Mouse (Mus musculus): ENCODE results near the gene Jtb. TPM values are rescaled to one million over a fixed set of nuclear protein-coding genes. Genes with fewer than 3 reads are reported as not detected.
A peak's percentile ranks its signal among the peaks of the same experiment; 100 is the strongest.

Gene Jtb
- total and polyA plus RNA-seq, 3 experiments: 103 to 107 TPM; not detected in 1

DNA sequence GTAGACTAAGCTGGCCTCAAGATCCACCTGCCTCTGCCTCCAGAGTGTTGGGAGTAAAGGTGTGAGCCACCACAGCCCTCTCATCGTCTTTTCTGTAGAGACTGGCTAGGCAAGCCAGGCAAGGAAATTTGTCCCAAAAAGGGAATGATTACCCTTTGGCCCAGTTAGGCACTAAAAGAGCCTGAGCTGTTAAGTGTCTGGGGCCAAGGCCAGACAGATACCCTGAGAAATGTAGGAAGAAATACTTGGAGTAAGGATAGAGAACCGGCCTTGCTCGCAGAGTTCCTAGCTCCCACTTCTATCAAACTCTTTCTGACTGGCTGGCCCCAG lies 16.2 kb downstream of the Jtb start:
- Histone ChIP-seq H3K27ac (ENCODE audit: control insufficient read depth, low read depth, low read length) (peak overlapping the region; percentile 31), H3K9me3 (replicated peaks; ENCODE audit: insufficient read depth, low read length) (no peaks in the 10 kb centered on the region), H3K4me3 (ENCODE audit: control insufficient read depth in 1 of 2, insufficient read depth in 1 of 2, low read depth in 2 of 2, low read length in 2 of 2) (peak overlapping the region; percentile 44 to 71), H3K36me3 (ENCODE audit: control insufficient read depth in 1 of 2, insufficient read depth in 2 of 2, low read length in 2 of 2) (peaks cover 0 to 7% of the 10 kb centered on the region in 2 experiments; a peak in 2 of 4 replicates), H3K4me1 (ENCODE audit: control insufficient read depth in 1 of 2, insufficient read depth in 2 of 2, low read length in 2 of 2) (peaks cover 7 to 10% of the 10 kb centered on the region in 2 experiments; a peak in 2 of 4 replicates), H3K27me3 (ENCODE audit: control insufficient read depth in 1 of 2, insufficient read depth in 2 of 2, low read length in 2 of 2) (no peaks in the 10 kb centered on the region), H3K9ac (ENCODE audit: control insufficient read depth, low read depth, low read length, poor library complexity, severe bottlenecking) (peak overlapping the region; percentile 60), H3K79me2 (ENCODE audit: control insufficient read depth, insufficient read depth, low read length, poor library complexity) (peaks cover 7% of the 10 kb centered on the region)
- no peak for TF ChIP-seq SIN3A (IDR thresholded peaks at IDR 0.05; ENCODE audit: low read length)
- no peak for DNase-seq (ENCODE audit: low read depth, low spot score)

GRCm38 (mm10) chr3:90247960-90248745 lies 16.8 kb downstream of the Jtb start, which contains the start of gene Slc39a1:
Gene Slc39a1, plus strand, starts transcription at chr3:90248172.
- peaks cover 0 to 7% of the 10 kb centered on the region in 2 experiments; a peak in 2 of 4 replicates for H3K36me3 ChIP-seq (ENCODE audit: control insufficient read depth in 1 of 2, insufficient read depth in 2 of 2, low read length in 2 of 2)
- H3K4me1 ChIP-seq (ENCODE audit: control insufficient read depth in 1 of 2, insufficient read depth in 2 of 2, low read length in 2 of 2): peaks cover 7 to 10% of the 10 kb centered on the region in 2 experiments; a peak in 2 of 4 replicates
- peak within 1 kb of the TSS; percentile 78 for H3K9ac ChIP-seq (ENCODE audit: control insufficient read depth, low read depth, low read length, poor library complexity, severe bottlenecking)
- peak within 1 kb of the TSS; percentile 47 for H3K27ac ChIP-seq (ENCODE audit: control insufficient read depth, low read depth, low read length)
- H3K9me3 ChIP-seq (replicated peaks; ENCODE audit: insufficient read depth, low read length): no peaks in the 10 kb centered on the region
- no peaks in the 10 kb centered on the region for H3K27me3 ChIP-seq (ENCODE audit: control insufficient read depth in 1 of 2, insufficient read depth in 2 of 2, low read length in 2 of 2)
- H3K4me3 ChIP-seq (ENCODE audit: control insufficient read depth in 1 of 2, insufficient read depth in 1 of 2, low read depth in 2 of 2, low read length in 2 of 2): peak within 1 kb of the TSS; percentile 72 to 98
- peak; percentile 98 for DNase-seq (ENCODE audit: low read depth, low spot score)
- peaks cover 7% of the 10 kb centered on the region for H3K79me2 ChIP-seq (ENCODE audit: control insufficient read depth, insufficient read depth, low read length, poor library complexity)
- no peak for TF ChIP-seq GABPA (IDR thresholded peaks at IDR 0.05; ENCODE audit: low read depth, low read length)
- TF ChIP-seq KAT2A (conservative IDR thresholded peaks at IDR 0.05; ENCODE audit: low read depth, low read length): no peak
- peak; percentile 78 for TF ChIP-seq SIN3A (IDR thresholded peaks at IDR 0.05; ENCODE audit: low read length)
- no peak for TF ChIP-seq MEF2A (IDR thresholded peaks at IDR 0.05; ENCODE audit: extremely low read depth, insufficient replicate concordance, low read depth, low read length, poor library complexity, severe bottlenecking)
- TF ChIP-seq USF1 (IDR thresholded peaks at IDR 0.05; ENCODE audit: low read depth, low read length): peak; percentile 7; the same call in 1 of the 2 replicates
- TF ChIP-seq TCF12 (IDR thresholded peaks at IDR 0.05; ENCODE audit: low read depth, low read length): peak; percentile 45; the same call in 1 of the 2 replicates
- no peak for TF ChIP-seq MYC (IDR thresholded peaks at IDR 0.05; ENCODE audit: low read depth, low read length)
- TF ChIP-seq GATA1 (IDR thresholded peaks at IDR 0.05; ENCODE audit: low read depth, low read length): no peak
- peak; percentile 88 for TF ChIP-seq MAZ (IDR thresholded peaks at IDR 0.05; ENCODE audit: low read depth, low read length)
- TF ChIP-seq MYB (IDR thresholded peaks at IDR 0.05; ENCODE audit: low read depth, low read length): 0 out of 2 replicates have a peak, but pooled peaks have one; percentile 7
- peak; percentile 92 for TF ChIP-seq NELFE (IDR thresholded peaks at IDR 0.05; ENCODE audit: low read depth, low read length)
- no peak for TF ChIP-seq ETS1 (IDR thresholded peaks at IDR 0.05; ENCODE audit: low read depth, low read length)
- TF ChIP-seq MAX (IDR thresholded peaks at IDR 0.05; ENCODE audit: low read length): peak; percentile 22; the same call in 1 of the 2 replicates
- no peak for TF ChIP-seq JUND (IDR thresholded peaks at IDR 0.05; ENCODE audit: low read depth, low read length)
- TF ChIP-seq NRF1 (IDR thresholded peaks at IDR 0.05; ENCODE audit: insufficient read depth, low read depth, low read length, poor library complexity, severe bottlenecking): no peak
- no peak; the same call in 1 of the 2 replicates for TF ChIP-seq MXI1 (IDR thresholded peaks at IDR 0.05; ENCODE audit: low read depth, low read length)
- TF ChIP-seq TBP (IDR thresholded peaks at IDR 0.05; ENCODE audit: low read depth, low read length): peak; percentile 59; the same call in 1 of the 2 replicates
- no peak for TF ChIP-seq USF2 (IDR thresholded peaks at IDR 0.05; ENCODE audit: borderline replicate concordance in 1 of 2, insufficient read depth in 1 of 2, low read depth in 1 of 2, low read length in 2 of 2)
- no peak for TF ChIP-seq CTCF (IDR thresholded peaks at IDR 0.05 in 2 of 3, conservative IDR thresholded peaks at IDR 0.05 in 1 of 3; ENCODE audit: control insufficient read depth in 1 of 3, insufficient read depth in 1 of 3, low read depth in 2 of 3, low read length in 3 of 3, poor library complexity in 1 of 3, severe bottlenecking in 1 of 3)
- TF ChIP-seq CHD2 (IDR thresholded peaks at IDR 0.05; ENCODE audit: low read length): peak; percentile 68; the same call in 1 of the 2 replicates
- TF ChIP-seq POLR2AphosphoS5 (IDR thresholded peaks at IDR 0.05; ENCODE audit: borderline replicate concordance, low read depth, low read length): no peak
- TF ChIP-seq SMC3 (IDR thresholded peaks at IDR 0.05; ENCODE audit: low read depth, low read length): no peak
- peak; percentile 97 for TF ChIP-seq ZMIZ1 (IDR thresholded peaks at IDR 0.05; ENCODE audit: low read depth, low read length)
- TF ChIP-seq TAL1 (IDR thresholded peaks at IDR 0.05; ENCODE audit: low read length): no peak
- TF ChIP-seq CHD1 (IDR thresholded peaks at IDR 0.05; ENCODE audit: low read depth, low read length): peak; percentile 63; the same call in 1 of the 2 replicates
- TF ChIP-seq RAD21 (IDR thresholded peaks at IDR 0.05; ENCODE audit: low read depth, low read length): no peak
- peak; percentile 86 to 90; a peak in 3 of 4 replicates for TF ChIP-seq POLR2A (IDR thresholded peaks at IDR 0.05; ENCODE audit: control insufficient read depth in 1 of 2, insufficient read depth in 1 of 2, low read depth in 1 of 2, low read length in 2 of 2, poor library complexity in 1 of 2)
- no peak for TF ChIP-seq ZC3H11A (IDR thresholded peaks at IDR 0.05; ENCODE audit: low read depth, low read length)
- TF ChIP-seq E2F4 (IDR thresholded peaks at IDR 0.05; ENCODE audit: borderline replicate concordance, low read depth, low read length): no peak
